Mouse (Mus musculus) cerebellum, adult (tissue): ENCODE results near the gene Eif3g.

Source experiments
- ATAC-seq: cut with Nextera tagmentation; 2 replicates; pipeline ENCODE4 v1.9.2; 2017; ENCODE audit warnings: mild to moderate bottlenecking, moderate library complexity, mixed read lengths; ENCODE audit not compliant: insufficient number of reproducible peaks, low FRiP score, low TSS enrichment

Gene Eif3g

DNA sequence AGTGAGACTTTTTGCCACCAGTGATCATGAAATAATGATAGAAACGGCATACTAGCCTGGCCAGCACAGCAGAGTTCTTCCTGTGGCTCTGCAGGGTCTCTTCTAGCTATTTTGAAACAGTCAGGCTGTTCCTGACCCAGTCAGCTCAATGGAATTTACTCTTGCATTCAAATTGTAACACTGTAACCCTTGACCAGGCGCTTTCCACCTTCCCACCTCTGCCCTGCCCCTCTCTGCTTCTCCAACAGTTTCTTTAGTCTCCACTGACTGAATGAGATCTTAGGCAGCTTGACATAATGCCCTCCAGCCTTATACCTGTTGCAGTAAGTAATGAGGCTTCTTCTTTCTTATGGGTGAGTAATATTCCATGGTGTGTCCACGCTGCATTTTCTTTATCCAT is 31.5 kb downstream of the Eif3g start:
- no peak for ATAC-seq

DNA sequence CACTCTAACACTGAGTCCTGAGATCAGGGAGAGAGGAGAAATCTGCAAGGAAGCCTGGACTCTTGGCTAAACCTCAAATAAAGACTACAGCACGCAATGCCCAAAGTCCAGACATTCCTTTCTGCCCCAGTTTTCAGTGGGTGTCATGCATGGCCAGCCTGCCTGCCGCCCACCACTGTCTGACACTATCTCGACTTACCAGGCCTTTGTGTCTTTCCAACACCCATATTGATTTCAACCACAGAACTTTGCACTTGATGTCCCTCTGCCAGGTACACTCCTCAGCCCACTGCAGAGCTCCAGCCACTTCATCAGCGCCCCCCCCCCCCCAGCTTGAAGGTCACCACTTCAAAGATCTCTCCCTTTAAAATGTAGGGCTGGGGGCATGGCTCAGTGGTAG is 36.2 kb downstream of the Eif3g start:
- ATAC-seq: no peak

DNA sequence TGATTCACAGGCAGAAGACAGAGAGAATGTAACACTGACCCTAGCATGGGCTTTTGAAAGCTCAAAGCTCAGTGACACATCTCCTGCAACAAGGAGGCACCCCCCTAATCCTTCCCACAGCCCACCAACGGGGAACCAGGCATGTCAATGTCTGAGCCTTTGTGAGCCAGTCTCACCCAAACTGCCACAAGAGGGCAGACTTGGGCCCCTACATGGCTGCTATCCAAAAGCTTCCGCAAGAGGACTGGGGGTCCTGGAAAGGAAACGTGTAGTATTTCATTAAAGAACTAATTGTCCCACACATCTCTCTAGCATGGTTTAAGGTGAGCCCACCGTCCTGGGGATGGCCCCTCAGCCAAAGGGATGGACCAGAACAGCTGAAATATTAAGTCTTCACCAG is 36.6 kb downstream of the Eif3g start:
- no peak for ATAC-seq

DNA sequence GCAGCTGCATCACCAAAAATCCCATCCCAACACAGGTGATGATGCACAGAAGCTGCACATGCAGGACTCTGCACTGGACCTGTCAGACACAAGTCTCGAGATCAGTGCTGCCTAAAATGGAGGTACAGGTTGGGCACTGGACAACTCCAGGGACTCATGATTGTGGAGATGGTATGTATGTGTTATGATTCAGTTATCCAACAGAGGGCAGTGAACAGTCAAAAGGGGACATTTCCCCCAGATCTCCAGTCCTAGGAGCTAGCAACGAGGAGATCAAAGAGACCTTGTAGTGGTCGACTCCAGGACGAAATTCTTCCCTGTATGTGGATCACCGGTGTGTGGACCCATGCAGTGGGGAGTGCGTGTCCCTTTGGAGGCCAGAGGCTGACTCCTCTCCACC is 38.5 kb downstream of the Eif3g start:
- no peak for ATAC-seq

DNA sequence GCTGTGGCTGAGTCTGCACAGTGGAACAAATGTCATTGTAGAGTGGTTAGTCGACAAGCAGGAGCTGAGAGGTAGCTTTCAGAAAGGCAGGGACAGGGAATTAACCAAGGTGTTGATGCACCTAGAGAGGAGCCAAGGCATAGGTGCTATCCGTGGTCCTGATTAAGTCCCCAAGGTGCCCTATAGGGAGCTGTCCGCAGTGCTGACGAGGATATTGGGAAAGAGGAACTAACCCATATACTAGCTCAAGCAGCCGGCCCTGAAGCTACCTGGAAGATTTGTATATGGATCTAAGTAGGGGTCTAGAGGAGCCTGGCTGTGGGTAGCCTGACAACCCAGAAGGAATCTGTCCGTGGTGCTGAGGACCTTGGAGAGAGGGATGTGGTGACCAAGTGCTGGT is 41.3 kb downstream of the Eif3g start:
- no peak for ATAC-seq

DNA sequence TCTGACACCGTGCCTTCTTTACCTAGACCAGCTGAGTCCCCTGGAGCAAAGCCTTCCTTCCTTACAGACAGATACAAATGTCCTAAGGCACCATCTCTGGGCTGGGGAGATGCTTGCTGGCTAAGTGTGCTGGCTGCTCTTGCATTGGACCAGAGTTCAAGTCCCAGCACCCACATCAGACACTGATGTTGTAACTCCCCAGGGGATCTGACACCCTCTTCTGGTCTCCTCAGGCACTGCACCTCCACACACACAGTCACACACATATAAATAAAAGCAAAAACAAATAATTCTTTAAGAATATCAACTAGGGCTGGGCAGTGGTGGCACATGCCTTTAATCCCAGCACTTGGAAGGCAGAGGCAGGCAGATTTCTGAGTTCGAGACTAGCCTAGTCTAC is 48.2 kb downstream of the Eif3g start:
- no peak for ATAC-seq
